Mouse (Mus musculus): Measurements from ENCODE around the gene Spata31d1a.

- TF ChIP-seq CTCF (IDR thresholded peaks at IDR 0.05; ENCODE audit: low read depth) (no peak), EP300 (IDR thresholded peaks at IDR 0.05; ENCODE audit: low read depth) (no peak)
Observed at GRCm38 (mm10) chr13:59656975-59657388, 53.1 kb downstream of the Spata31d1a start.
